Mouse (Mus musculus): Measurements from ENCODE around the gene Alg6. TPM values are rescaled to one million over a fixed set of nuclear protein-coding genes. Genes with fewer than 3 reads are reported as not detected.

Alg6 gene
- total RNA-seq, 2 experiments from 2014 or later: 9.8 to 11.0 TPM

Other genes starting within 250 kb of the Alg6 start
- not detected for gene Foxd3, start 59.4 kb upstream of the Alg6 start, total RNA-seq (2021)
- 1 to 10 TPM; 5.4 to 9.6 TPM for gene Efcab7, start 113.5 kb downstream of the Alg6 start, total RNA-seq (2021)
- gene Pgm1, start 213.8 kb downstream of the Alg6 start, total RNA-seq (2021): 10 to 100 TPM; 58.6 to 62.7 TPM
- gene Itgb3bp, start 214.1 kb downstream of the Alg6 start, total RNA-seq (2021): 1 to 10 TPM; 4.4 to 6.0 TPM

All from layer of hippocampus, postnatal 36 days (tissue).